Mouse (Mus musculus) common myeloid progenitor, adult 5-6 weeks (primary cell): ENCODE results near the gene Mob3b. TPM values are rescaled to one million over a fixed set of nuclear protein-coding genes. Genes with fewer than 3 reads are reported as not detected.
A peak's percentile ranks its signal among the peaks of the same experiment; 100 is the strongest.

ENCODE experiments used
- ATAC-seq: replicated peaks from 2 replicates; pipeline ENCODE4 v1.8.0; 2016; ENCODE audit warnings: low read depth, mild to moderate bottlenecking, moderate TSS enrichment, inconsistent platforms; ENCODE audit not compliant: poor library complexity, severe bottlenecking
- total RNA-seq: library from RNA; stranded (forward); fragments of 200-1000, 187-1606 nt; gene quantifications from 2 replicates; pipeline ENCODE4 v1.2.3, GENCODE M21; 2017

Mob3b gene
- total RNA-seq, 1 experiment from 2014 or later, result 3.4 TPM

- ATAC-seq, result no peak
Observed at GRCm38 (mm10) chr4:35151756-35152155, 5.5 kb downstream of the Mob3b start, which contains the start of gene Ifnk. Ifnk (plus strand) TSS chr4:35152056.

DNA sequence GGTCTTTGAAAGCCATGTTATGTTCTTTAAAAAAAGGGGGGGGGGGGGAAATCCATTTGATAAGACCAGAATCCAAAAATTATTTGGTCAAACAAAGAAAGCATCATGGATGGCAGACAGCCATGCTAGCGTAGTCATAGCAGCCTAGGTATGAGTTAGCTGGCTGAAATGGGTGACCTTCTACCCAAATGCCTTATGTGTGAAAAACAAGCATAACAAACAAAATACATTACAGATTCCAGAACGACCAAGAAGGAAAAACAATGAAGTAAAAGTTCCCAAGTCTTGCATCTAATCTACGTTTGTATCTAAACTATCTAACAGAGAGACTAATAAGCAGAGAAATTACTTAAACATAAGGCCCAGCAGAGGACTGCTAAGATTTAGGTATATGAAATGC lies 6.6 kb downstream of the Mob3b start:
- no peak for ATAC-seq

DNA sequence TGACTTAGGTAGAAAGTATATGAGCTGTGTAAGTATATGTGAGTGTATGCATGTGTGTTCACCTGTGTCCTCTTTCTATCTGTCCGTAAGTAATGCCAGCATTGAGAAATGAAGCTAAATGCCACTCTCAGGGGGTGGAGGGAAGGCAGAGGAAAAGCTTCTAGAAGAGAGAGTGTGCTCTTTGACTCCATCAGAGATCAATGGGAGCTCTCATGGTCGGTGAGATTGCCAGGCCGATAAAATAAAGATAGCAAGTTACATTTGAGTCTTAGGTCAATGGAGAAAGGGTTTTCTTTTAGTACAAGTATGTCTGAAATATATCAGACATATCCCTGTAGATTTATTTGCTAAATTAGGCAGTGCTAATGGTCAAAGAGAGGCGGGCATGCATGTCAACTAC lies 9.0 kb downstream of the Mob3b start:
- ATAC-seq, result no peak

GRCm38 (mm10) chr4:35146597-35146996 lies 10.7 kb downstream of the Mob3b start:
- no peak for ATAC-seq

DNA sequence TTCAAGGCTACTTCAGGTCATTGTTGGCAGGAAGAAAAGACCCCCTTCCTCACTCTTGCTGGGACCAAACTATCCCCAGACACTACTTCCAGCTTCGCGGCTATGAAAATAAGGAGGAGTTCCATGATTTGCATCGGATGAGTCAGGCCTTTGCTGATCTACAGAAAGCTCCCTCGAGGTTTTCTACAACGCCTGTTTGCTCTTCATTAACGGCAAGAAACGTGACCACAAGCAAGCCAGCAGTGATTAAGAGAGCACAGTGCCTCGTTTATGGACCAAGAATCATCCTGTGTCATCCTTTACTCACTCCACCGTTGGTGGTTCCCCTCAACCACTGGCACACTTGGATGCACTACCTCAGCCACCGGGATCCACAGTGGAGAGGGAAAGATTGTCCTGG lies 11.6 kb downstream of the Mob3b start:
- no peak for ATAC-seq

DNA sequence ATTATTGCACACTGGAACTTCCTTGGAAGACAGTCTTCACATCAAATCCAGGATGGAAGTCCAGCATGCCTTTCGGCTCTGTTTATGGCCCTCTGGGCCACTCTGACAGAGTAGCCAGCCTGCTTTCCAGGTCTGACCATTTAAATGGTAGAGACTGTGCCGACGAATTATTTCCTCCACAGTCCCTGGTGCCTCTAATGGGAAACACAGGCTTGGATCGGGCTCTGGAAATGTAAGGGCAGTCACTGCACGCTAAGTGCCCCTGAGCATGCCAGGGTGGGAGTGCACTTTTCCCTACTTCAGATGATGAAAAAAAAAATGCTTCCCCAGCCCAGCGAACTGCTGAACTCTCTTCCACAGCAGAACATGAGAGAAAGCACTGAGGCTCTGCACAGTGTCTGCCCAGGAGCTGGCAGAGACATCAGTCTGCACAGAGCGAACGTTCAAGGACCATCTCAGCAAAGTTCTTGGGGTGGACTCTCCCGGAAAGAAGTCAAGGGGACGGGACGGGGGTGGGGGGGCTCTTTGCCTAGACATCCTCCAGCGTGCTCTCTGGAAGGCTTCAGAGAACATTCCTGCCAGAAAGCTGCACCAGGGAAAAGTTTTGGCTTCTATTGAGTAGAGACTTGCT lies 13.7 kb downstream of the Mob3b start:
- ATAC-seq, result no peak

- ATAC-seq, result peak; percentile 81
Observed at GRCm38 (mm10) chr4:35140317-35140716, 17.0 kb downstream of the Mob3b start.

- ATAC-seq, result peak; percentile 45
Observed at GRCm38 (mm10) chr4:35138077-35138476, 19.2 kb downstream of the Mob3b start.

- no peak for ATAC-seq
Observed at GRCm38 (mm10) chr4:35136996-35137395, 20.3 kb downstream of the Mob3b start.

DNA sequence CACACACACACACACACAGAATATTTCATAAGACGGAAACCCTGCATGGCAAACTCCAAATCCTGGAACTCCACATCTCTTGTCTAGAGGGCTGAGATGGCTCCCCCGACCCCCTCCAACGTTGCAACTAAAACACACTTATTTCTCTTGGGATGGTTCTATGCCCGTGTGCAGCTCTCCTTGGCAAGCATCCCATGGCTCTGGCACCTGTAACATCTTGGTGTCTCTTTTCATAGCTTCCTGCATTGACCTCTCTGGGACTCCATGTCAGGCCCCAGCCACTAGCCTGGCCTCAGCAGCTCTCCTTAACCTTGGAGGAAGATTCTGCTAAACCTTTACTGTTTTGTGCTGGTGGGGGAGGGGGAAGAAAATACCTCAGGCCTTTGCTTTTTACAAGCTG lies 21.5 kb downstream of the Mob3b start:
- no peak for ATAC-seq

- no peak for ATAC-seq
Observed at GRCm38 (mm10) chr4:35134846-35135611, 22.3 kb downstream of the Mob3b start.

DNA sequence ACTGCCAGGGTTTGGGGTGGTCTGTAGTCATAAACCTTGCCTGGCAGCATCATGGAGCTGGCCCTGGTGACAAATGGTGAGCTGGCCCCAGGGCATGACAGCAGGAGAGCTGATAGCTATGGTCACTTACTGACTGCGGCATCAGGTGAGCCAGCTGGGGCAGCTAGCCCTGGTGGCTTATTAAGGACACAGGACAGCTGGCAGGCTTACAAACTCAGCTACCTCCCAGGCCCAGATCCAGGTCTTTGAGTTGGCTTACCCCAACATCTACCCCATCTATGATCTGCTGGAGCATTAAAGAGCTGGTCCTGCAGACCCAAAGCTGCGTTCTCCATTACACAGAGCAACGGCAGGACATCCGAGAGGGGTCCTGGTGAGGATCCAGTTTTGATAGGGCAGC lies 23.9 kb downstream of the Mob3b start:
- ATAC-seq, result no peak

GRCm38 (mm10) chr4:35131592-35131991 lies 25.7 kb downstream of the Mob3b start:
- ATAC-seq, result peak; percentile 26

DNA sequence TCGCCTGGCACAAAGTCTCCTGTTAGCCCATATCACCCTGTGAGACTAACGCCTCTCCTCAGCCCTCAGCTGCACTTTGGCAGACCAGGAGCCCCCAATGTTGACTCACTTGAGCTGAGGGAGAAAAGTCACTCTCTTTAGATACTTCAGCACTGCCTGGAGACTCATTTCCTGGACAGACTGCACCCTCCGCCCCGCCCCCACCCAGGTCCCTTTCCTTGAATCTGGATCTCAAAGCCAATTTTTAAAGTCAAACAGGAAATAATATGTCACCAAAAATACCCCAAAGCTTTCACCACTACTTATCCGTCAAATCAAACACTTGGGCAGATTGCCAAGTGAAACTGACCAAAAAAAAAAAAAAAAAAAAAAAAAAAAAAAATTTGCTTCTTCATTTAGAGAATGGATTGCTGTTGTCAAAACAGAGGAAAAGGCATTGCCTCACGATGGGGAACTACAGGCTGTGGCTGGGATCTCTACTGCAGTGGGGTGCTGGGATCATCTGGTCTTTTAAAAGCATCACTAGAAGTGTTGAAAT lies 26.8 kb downstream of the Mob3b start:
- ATAC-seq, result peak; percentile 93

GRCm38 (mm10) chr4:35127759-35128158 lies 29.5 kb downstream of the Mob3b start:
- ATAC-seq, result no peak

- no peak for ATAC-seq
Observed at GRCm38 (mm10) chr4:35126776-35127175, 30.5 kb downstream of the Mob3b start.

DNA sequence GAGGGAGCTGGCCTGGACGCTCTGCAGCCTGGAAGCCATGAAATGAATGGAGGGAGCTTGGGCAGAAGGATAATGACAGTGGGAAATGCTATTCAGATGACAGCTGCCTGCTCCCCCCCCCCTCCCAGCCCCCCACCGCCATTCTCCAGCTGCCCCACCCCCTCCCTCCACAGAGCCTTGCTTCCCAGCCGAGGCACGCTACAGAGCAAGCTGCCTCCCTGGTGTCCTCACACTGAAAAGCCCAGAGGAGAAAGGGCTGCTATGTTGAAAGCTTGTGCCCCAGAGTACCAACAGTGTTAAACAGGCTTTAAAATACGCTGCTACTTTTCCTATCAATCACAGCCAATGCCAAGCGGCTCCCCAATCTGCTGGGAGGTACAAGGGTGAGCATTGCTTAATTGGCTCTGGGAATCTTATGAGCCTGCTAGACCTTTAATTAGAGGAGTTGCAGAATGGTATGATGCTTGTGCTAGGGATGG lies 31.9 kb downstream of the Mob3b start:
- no peak for ATAC-seq

DNA sequence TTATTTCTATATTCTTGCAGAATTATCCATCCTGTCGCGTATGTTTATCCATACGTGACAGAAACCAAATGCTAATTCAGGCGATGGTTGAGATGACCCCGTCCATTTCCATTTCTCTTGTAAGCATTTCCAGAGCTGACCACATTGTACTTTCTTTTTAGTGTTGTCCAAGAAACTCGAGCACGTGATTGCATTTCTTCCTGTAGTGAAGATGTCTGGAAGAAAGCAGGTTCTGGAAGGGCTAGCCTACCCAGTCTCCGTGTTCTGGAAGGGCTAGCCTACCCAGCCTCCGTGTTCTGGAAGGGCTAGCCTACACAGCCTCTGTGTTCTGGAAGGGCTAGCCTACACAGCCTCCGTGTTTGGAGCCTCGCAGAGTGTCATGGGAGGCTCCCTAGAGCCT lies 33.3 kb downstream of the Mob3b start:
- no peak for ATAC-seq

- ATAC-seq, result no peak
Observed at GRCm38 (mm10) chr4:35123087-35123486, 34.2 kb downstream of the Mob3b start.

- no peak for ATAC-seq
Observed at GRCm38 (mm10) chr4:35121060-35121459, 36.2 kb downstream of the Mob3b start.

GRCm38 (mm10) chr4:35120575-35120974 lies 36.7 kb downstream of the Mob3b start:
- no peak for ATAC-seq
